Mouse (Mus musculus) layer of hippocampus, adult 2 months (tissue): ENCODE results near the gene Pecr. TPM values are rescaled to one million over a fixed set of nuclear protein-coding genes. Genes with fewer than 3 reads are reported as not detected.
A peak's percentile ranks its signal among the peaks of the same experiment; 100 is the strongest.
"Not testable (repeated sequence)": the region's sequence is repeated elsewhere in the genome, so short reads cannot be mapped to it uniquely, and the experiment has no call there.

Source experiments
- DNase-seq, 2 experiments: peaks; one replicate each; pipeline ENCODE4 v3.0.0; 2022; ENCODE audit warnings: low spot score in 2 of 2
- H3K27ac ChIP-seq: fragments of 200-600 bp; 2 replicates; pipeline ENCODE4 v1.8.1; 2022
- H3K4me3 ChIP-seq: fragments of 200-600 bp; 2 replicates; pipeline ENCODE4 v1.8.1; 2022; ENCODE audit warnings: mild to moderate bottlenecking
- CTCF ChIP-seq: fragments of 200-600 bp; conservative IDR thresholded peaks from 2 replicates; pipeline ENCODE4 v1.8.1; 2022; ENCODE audit warnings: antibody characterized with exemption, mild to moderate bottlenecking, moderate library complexity
- total RNA-seq, 2 experiments: library from RNA; stranded (reverse); gene quantifications; 2 replicates each; pipeline ENCODE4 v1.2.3; 2021

The Pecr gene
- total RNA-seq, 2 experiments from 2014 or later: 5.4 to 6.7 TPM

DNA sequence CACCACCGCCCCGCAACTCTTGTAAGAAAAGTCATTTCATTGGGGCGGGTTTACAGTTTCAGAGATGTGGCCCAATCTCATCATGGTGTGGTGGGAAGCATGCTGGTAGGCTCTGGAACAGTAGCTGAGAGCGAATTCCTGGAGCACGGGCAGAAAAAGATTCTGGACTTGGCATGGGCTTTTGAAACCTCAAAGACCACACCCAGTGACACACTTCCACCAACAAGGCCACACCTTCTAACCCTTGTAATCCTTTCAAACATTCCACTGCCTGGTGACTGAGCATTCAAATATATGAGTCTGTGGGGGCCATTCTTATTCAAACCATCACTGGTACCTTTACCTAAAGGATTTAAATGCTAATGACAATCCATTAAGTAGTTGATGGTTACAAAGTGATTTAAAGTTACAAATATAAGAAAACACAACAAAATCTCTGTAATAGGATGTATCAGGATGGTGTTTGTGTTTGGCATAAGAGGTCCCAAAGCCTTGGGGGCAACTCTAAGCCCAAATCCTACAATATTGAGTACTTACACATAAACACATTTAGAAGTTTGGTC, 41.5 kb downstream of the Pecr start:
- DNase-seq: no peak
- Histone ChIP-seq H3K27ac (no peak overlapping the region), H3K4me3 (no peak overlapping the region)
- TF ChIP-seq CTCF: no peak

DNA sequence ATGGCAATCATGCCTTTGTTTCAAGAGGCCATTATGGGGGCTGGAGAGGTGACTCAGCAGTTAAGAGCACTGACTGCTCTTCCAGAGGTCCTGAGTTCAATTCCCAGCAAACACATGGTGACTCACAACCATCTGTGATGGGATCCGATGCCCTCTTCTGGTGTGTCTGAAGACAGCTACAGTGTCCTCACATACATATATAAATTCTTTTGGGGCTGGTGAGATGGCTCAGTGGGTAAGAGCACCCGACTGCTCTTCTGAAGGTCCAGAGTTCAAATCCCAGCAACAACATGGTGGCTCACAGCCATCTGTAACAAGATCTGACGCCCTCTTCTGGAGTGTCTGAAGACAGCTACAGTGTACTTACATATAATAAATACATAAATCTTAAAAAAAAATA, 45.0 kb downstream of the Pecr start:
- H3K4me3 ChIP-seq, H3K27ac ChIP-seq, DNase-seq: not testable (repeated sequence)

DNA sequence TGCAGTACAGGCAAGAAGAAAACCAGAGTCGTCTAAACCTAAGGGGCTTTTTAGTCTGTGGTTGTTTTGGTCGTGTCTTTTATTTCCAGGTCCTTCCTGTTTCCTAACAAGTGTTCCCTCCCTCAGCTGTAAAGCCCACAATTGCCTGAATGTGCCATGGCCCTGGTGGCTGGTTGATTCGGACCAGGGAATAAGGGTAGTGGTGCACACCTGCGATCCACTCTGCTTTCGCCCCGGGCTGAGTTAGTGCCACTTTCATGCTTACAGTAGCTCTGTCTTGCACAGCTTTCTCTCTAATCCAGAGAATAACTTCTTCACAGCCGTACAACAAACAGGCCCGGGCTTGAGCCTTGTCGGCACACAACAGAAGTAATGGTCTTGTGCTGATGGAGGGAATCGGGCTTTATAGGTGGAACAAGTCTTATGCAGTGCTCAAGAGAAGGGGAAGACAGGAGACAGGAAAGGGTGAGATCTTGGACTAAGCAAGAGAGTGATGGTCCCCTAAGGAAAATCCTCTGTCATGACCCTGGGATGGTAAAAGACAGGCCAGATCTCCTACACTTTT, 46.0 kb downstream of the Pecr start:
- no peak overlapping the region for H3K27ac ChIP-seq
- no peak for TF ChIP-seq CTCF
- no peak for DNase-seq
- H3K4me3 ChIP-seq: no peak overlapping the region

DNA sequence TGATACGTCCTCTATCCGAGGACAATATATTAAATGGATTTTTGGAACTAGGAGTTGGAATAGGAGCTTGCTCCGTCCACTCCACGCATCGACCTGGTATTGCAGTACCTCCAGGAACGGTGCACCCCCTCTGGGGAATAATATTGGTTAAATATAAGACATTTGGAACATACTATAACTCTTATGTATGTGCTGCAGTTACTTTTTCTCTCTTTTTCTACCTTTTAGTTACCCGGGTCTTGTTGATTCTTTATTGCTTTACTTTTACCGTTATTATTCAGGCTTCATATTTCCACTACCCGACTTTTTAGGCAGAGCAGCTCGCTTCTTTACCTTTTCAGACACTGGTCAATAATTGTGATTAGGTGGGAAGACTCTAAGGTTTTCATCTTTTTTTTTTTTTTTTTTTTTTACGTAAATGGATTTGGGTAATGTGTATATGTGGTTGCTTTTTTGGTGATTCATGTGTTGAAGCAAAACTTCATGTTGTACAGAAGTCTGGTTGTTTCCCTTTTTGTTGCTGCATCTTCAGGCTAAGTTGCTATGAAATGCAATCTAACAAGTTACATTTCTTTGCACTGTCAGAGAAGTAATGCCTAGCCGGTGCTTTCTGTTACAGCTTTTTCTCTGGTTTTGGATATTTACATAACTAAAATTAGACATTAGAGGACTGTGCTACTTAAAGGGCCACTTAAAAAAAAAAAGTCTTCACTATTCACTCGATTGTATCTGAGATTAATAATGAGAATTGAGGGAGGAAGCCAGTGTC, 46.9 kb downstream of the Pecr start:
- peak in 1 of 2 experiments; percentile 51 for DNase-seq
- H3K4me3 ChIP-seq: peak overlapping the region; percentile 42
- no peak overlapping the region for H3K27ac ChIP-seq
- no peak for TF ChIP-seq CTCF

DNA sequence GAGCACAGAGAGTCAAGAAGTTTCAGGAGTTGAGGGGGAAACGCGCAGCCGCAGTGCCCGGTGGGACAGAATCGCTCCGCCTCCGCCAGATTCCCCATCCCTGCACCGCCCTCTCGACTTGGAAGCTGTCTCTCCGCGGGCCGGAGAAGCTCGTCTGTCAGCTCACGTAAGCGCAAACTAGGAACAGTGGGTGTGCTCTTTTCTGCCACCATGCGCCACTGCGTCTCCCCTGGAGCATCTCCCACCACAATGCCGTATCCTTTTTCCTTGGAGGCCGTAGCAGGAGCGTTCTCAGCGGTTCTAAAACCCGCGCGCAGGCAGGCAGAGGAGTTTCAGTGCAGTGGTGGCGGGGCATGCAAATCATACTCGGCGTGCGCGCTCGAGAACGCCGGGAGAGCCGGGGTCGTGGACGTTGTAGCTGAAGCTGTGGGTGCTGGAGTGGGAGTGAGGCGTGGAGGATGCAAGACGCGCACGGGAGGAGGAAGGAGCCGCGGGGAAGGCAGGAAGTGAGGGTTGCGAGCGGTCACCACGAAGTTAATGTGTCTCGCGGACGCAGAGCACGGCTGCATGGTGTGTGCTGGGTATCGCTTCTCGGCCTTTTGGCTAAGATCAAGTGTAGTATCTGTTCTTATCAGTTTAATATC, 47.6 kb downstream of the Pecr start:
- DNase-seq: peak; percentile 68 to 73
- Histone ChIP-seq H3K27ac (peak overlapping the region; percentile 86), H3K4me3 (peak overlapping the region; percentile 53)

DNA sequence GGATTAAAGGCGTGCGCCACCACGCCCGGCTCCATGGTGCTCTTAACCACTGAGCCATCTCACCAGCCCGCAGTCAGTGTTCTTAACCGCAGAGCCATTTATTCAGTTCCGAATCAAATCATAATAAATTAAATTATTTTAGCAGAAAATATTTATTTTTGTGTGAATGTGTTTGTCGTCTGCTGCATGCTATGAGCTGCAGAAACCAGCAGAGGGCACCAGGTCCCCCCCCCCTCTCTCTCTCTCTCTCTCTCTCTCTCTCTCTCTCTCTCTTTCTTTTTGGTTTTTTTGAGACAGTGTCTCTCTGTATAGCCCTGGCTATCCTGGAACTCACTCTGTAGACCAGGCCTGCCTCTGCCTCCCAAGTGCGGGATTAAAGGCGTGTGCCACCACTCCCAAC, 51.5 kb downstream of the Pecr start:
- peak; percentile 71 for TF ChIP-seq CTCF
- H3K27ac ChIP-seq, DNase-seq, H3K4me3 ChIP-seq: not testable (repeated sequence)

DNA sequence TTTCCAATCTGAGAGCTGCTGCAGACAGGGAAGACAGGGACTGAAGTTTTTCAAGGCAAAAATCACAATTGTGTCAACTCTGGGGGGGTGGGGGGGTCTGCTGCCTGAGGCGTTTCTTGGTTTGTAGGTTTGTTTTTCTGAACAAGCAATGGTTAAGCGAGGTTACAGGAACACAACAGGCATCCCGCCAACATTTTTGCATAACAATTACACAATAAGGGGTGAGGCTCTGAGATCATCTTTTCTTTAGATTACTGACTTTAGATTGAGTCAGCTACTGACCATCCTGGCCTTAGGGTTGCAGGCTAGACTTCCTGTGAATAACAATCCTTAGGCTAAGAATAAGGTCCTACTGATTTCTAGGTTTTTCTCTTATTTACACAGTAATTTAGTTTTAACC, 55.1 kb downstream of the Pecr start:
- TF ChIP-seq CTCF: no peak
- DNase-seq: no peak
- Histone ChIP-seq H3K4me3 (no peak overlapping the region), H3K27ac (no peak overlapping the region)

DNA sequence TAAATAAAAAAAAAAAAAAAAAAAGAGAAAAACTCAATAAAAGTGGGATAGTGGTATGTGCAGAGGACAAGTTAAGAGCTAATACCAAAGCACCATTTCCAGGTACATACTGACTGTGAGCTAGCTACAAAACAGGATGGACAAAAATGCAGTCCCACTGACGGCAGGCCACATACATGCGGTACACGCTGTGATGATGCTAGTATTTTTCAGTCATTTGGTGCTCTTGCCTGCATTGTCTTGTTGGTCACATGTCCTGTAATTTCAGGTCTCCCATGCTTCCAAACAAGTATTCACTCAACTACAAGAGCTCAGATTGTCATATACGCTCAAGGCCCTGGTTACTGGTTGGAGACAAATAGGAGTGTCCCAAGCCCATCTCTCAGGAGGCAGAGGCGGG, 56.6 kb downstream of the Pecr start:
- DNase-seq: no peak
- H3K4me3 ChIP-seq: no peak overlapping the region
- no peak overlapping the region for H3K27ac ChIP-seq
- no peak for TF ChIP-seq CTCF

DNA sequence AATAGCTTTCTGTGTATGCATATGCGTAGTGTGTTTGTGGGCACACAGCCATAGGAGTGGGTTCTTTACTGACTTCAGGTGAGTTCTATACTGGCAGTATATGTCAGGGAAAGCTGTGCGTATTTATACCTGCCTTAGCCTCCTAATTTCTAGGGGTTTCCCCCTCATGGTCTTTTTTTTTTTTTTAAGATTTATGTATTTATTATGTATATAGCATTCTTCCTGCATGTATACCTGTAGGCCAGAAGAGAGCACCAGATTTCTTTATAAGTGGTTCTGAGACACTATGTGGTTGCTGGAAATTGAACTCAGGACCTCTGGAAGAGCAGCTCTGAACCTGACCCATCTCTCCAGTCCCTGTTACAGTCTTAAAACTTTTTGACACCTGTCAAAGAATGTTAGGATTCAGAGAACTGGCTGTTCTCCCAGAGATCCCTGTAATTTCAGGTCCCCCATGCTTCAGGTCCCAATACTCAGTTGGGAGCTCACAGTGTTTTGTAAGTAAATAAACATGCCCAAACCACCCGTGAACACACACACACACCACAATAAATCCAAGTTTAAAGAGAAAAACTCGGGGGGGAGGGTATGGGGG, 57.1 kb downstream of the Pecr start:
- H3K27ac ChIP-seq: no peak overlapping the region
- DNase-seq: no peak
- no peak overlapping the region for H3K4me3 ChIP-seq
- TF ChIP-seq CTCF: no peak

DNA sequence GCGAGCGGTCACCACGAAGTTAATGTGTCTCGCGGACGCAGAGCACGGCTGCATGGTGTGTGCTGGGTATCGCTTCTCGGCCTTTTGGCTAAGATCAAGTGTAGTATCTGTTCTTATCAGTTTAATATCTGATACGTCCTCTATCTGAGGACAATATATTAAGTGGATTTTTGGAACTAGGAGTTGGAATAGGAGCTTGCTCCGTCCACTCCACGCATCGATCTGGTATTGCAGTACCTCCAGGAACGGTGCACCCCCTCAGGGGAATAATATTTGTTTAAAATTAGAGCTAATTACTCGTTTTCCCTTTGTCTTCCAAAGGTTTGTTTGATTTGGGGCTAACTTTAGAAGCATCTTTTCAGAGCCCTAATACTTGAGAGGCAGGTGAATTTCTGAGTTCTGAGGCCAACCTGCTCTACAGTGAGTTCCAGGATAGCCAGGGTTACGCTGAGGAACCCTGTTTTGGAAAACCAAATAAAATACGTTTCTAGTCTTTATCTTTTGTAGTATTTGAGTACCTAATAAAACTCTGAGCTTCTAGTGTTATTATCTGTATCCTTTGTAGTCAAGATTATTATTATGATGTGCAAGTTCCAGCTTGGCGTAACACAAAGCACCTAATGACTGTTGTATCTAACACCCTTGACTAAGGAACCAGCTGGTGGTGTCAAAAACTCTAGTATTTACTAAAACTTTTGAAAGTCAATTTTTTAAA, 57.8 kb downstream of the Pecr start:
- no peak for TF ChIP-seq CTCF
- H3K27ac ChIP-seq: 0 out of 2 replicates have a peak overlapping the region, but pooled peaks have one; percentile 39
- 0 out of 2 replicates have a peak overlapping the region, but pooled peaks have one; percentile 17 for H3K4me3 ChIP-seq
- peak; percentile 32 to 47 for DNase-seq

DNA sequence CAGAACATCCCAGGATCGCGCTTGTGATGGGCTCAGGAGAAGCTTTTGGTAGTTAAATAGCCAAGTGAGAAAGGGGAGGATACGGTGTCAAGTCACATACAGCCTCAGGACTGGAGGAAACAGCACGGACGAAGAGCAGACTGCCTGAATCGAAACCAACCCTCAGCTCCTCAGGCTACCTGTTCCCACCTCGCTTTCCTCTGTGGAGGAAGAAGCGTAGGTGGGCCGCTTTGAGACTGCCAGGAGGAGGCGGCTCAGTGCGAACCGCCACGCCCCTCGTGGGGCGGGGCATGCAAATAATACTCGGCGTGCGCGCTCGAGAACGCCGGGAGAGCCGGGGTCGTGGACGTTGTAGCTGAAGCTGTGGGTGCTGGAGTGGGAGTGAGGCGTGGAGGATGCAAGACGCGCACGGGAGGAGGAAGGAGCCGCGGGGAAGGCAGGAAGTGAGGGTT, 58.4 kb downstream of the Pecr start:
- DNase-seq: peak; percentile 72 to 83
- Histone ChIP-seq H3K4me3 (peak overlapping the region; percentile 67), H3K27ac (peak overlapping the region; percentile 79)

DNA sequence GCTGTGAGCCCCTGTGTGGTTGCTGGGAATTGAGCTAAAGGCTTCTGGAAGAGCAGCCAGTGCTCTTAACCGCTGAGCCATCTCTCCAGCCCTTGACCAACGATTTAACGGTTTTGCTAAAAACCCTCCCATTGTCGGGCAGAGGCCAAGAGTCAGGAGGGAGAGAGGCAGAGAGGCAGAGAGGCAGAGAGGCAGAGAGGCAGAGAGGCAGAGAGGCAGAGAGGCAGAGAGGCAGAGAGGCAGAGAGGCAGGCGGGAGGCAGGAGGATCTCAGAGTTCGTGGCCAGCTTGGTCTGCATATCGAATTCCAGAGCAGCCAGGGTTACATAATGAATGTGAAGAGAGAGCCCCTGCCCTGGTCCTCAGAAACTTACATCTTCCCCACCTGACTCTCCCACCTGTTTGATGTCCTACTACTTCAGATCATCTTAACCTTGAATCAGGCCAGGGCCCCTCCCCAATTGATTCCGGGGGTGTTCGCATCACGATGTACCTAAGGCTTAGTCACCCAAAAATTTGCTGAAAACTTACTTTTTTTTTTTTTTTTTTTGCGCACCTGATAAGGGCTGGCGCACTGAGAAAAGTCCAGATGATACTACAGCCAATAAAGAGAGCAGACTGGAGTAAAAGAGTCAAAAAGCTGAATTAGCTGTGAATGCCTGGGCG, 58.9 kb downstream of the Pecr start:
- peak overlapping the region; percentile 79; the same call in 1 of the 2 replicates for H3K27ac ChIP-seq
- TF ChIP-seq CTCF: no peak
- DNase-seq: no peak
- peak overlapping the region; percentile 67 for H3K4me3 ChIP-seq
